ENCODE assay signal across 8 mouse cellular contexts in genomic region chr14:26970439-26970932, GRCm38 (mm10). TPM values are rescaled to one million over a fixed set of nuclear protein-coding genes. Genes with fewer than 3 reads are reported as not detected.
DNase-seq lines count a peak whose midpoint lies in the region; ATAC-seq and TF ChIP-seq lines count a peak whose summit lies in the region.

No protein-coding gene starts in this region.

- H3K4me1 ChIP-seq in G1E (ENCODE audit: insufficient read depth, low read depth, low read length): peaks cover 22% of the 10 kb centered on the region
- H3K4me1 ChIP-seq in cerebellum, adult 2 months (ENCODE audit: control insufficient read depth, insufficient read depth, low read length): peaks cover 3% of the 10 kb centered on the region; the same call in 1 of the 2 replicates
- peaks cover 14% of the 10 kb centered on the region for H3K4me1 ChIP-seq in forebrain, postnatal 0 days (ENCODE audit: insufficient read depth)
- peaks cover 5% of the 10 kb centered on the region; the same call in 1 of the 2 replicates for H3K4me1 ChIP-seq in lung, embryonic 16.5 days (replicated peaks; ENCODE audit: control insufficient read depth, insufficient read depth, low read length)

- H3K4me2 ChIP-seq in forebrain, postnatal 0 days (ENCODE audit: low read depth): peak overlapping the region; percentile 64
- H3K4me2 ChIP-seq in lung, embryonic 16.5 days (ENCODE audit: low read depth, low read length): peak overlapping the region; percentile 80

- peak; percentile 97 for DNase-seq in G1E (ENCODE audit: low spot score)
- DNase-seq in cerebellum, adult 2 months: peak; percentile 96 to 98
- peak; percentile 97 for DNase-seq in forebrain, postnatal 0 days
- DNase-seq in heart, postnatal 4 days: peak; percentile 99
- peak; percentile 81 for DNase-seq in layer of hippocampus, adult 9-10 months (ENCODE audit: low spot score)
- DNase-seq in ovary, postnatal 10 days (ENCODE audit: low spot score): peak; percentile 99
- peak; percentile 93 to 99 for DNase-seq in thymus, postnatal 10 days (ENCODE audit: low spot score in 2 of 2)

- peak overlapping the region; percentile 78 for H3K27ac ChIP-seq in cerebellum, adult 2 months (ENCODE audit: insufficient read depth, low read length)
- H3K27ac ChIP-seq in forebrain, postnatal 0 days (ENCODE audit: low read depth, low read length): peak overlapping the region; percentile 91
- peak overlapping the region; percentile 84 for H3K27ac ChIP-seq in lung, embryonic 16.5 days (ENCODE audit: low read length)

- peaks cover 32% of the 10 kb centered on the region for H3K27me3 ChIP-seq in G1E (ENCODE audit: insufficient read depth, low read length)
- H3K27me3 ChIP-seq in cerebellum, adult 2 months (ENCODE audit: control insufficient read depth, insufficient read depth, low read length): no peaks in the 10 kb centered on the region
- H3K27me3 ChIP-seq in forebrain, postnatal 0 days (ENCODE audit: insufficient read depth, low read length): no peaks in the 10 kb centered on the region
- H3K27me3 ChIP-seq in lung, embryonic 16.5 days (ENCODE audit: control insufficient read depth, insufficient read depth, low read depth, low read length): no peaks in the 10 kb centered on the region

- peak overlapping the region; percentile 97 for H3K9ac ChIP-seq in forebrain, postnatal 0 days
- H3K9ac ChIP-seq in lung, embryonic 16.5 days (ENCODE audit: low read length): peak overlapping the region; percentile 93

- peak; percentile 98 for ATAC-seq in G1E (ENCODE audit: extremely low read depth, insufficient number of reproducible peaks, low FRiP score, poor library complexity, severe bottlenecking)
- peak; percentile 99 for ATAC-seq in forebrain, postnatal 0 days
- ATAC-seq in lung, embryonic 16.5 days (ENCODE audit: low read depth): peak; percentile 99

- 1% methylated on average over 51 of the region's 53 CpGs for WGBS in cerebellum, adult 2 months
- WGBS in forebrain, postnatal 0 days: under 1% methylated on average over 52 of the region's 53 CpGs
- WGBS in lung, embryonic 16.5 days: 0% methylated on average over 48 of the region's 53 CpGs

- no peaks in the 10 kb centered on the region for H3K9me3 ChIP-seq in G1E (replicated peaks)
- H3K9me3 ChIP-seq in forebrain, postnatal 0 days (ENCODE audit: low read length): no peaks in the 10 kb centered on the region
- no peaks in the 10 kb centered on the region for H3K9me3 ChIP-seq in lung, embryonic 16.5 days (ENCODE audit: control insufficient read depth, low read length)

- TF ChIP-seq CTCF in G1E (IDR thresholded peaks at IDR 0.05; ENCODE audit: low read depth, low read length): no peak
- no peak for TF ChIP-seq CTCF in cerebellum, adult 2 months (IDR thresholded peaks at IDR 0.05; ENCODE audit: borderline replicate concordance, insufficient read depth, low read depth, low read length)
- no peak; the same call in 1 of the 2 replicates for TF ChIP-seq CTCF in forebrain, postnatal 0 days (IDR thresholded peaks at IDR 0.05; ENCODE audit: low read depth)

- TF ChIP-seq POLR2A in cerebellum, adult 2 months (IDR thresholded peaks at IDR 0.05; ENCODE audit: borderline replicate concordance, insufficient read depth, low read length): peak; percentile 85

- peak overlapping the region; percentile 87 for H3K4me3 ChIP-seq in G1E (ENCODE audit: low read depth, low read length)
- peak overlapping the region; percentile 97 for H3K4me3 ChIP-seq in cerebellum, adult 2 months (replicated peaks; ENCODE audit: insufficient read depth, low read depth, low read length)
- peak overlapping the region; percentile 99 for H3K4me3 ChIP-seq in forebrain, postnatal 0 days (ENCODE audit: low read depth, low read length)
- H3K4me3 ChIP-seq in lung, embryonic 16.5 days (ENCODE audit: low read length): peak overlapping the region; percentile 95

- H3K36me3 ChIP-seq in G1E (replicated peaks): no peaks in the 10 kb centered on the region
- H3K36me3 ChIP-seq in forebrain, postnatal 0 days (ENCODE audit: insufficient read depth): no peaks in the 10 kb centered on the region
- no peaks in the 10 kb centered on the region for H3K36me3 ChIP-seq in lung, embryonic 16.5 days (ENCODE audit: control insufficient read depth, insufficient read depth, low read length)

RNA-seq across cellular contexts. Expression of gene Appl1, which starts 0.5 kb away (rescaled TPM):
- 21.4 and 32.8 TPM in 2 replicates for total RNA-seq in G1E (2014; fragmentation: Nextera tagmentation)
- 8.0 and 10.0 TPM in 2 replicates for total RNA-seq in G1E (2017)
- polyA plus RNA-seq in G1E (2012): 1.1 and 1.9 TPM in 2 replicates
- 28.4 and 31.3 TPM in 2 replicates for polyA plus RNA-seq in cerebellum, adult 2 months (2012; rRNA removed)
- 74.8 and 81.2 TPM in 2 replicates for total RNA-seq in forebrain, postnatal 0 days (2014; rRNA removed)
- polyA plus RNA-seq in forebrain, postnatal 0 days (2015; fragmentation: Nextera tagmentation; extraction: Ambion mirVana): 52.7 and 63.9 TPM in 2 replicates
- total RNA-seq in heart, postnatal 4 days (2021): 10 to 100 TPM; 26.9 to 28.9 TPM
- polyA plus RNA-seq in lung, embryonic 16.5 days (2015; fragmentation: Nextera tagmentation; extraction: Ambion mirVana): 28.4 and 33.2 TPM in 2 replicates

RNA-seq across cellular contexts. Expression of gene Hesx1, which starts 23.7 kb away (rescaled TPM):
- total RNA-seq in G1E (2014; fragmentation: Nextera tagmentation): not detected in 2 replicates
- 0.41 TPM in 1 of 2 replicates, not detected in the other for total RNA-seq in G1E (2017)
- not detected in 2 replicates for polyA plus RNA-seq in G1E (2012)
- polyA plus RNA-seq in cerebellum, adult 2 months (2012; rRNA removed): not detected in 2 replicates
- not detected in 2 replicates for total RNA-seq in forebrain, postnatal 0 days (2014; rRNA removed)
- not detected in 2 replicates for polyA plus RNA-seq in forebrain, postnatal 0 days (2015; fragmentation: Nextera tagmentation; extraction: Ambion mirVana)
- total RNA-seq in heart, postnatal 4 days (2021): under 1 TPM in 1 of 2 experiments, not detected in 1; 0.23 TPM
- polyA plus RNA-seq in lung, embryonic 16.5 days (2015; fragmentation: Nextera tagmentation; extraction: Ambion mirVana): not detected in 2 replicates

Comparison
In these comparisons a context has a peak if more than half of its experiments do, and no peak if none do; other contexts are left out.
1. Peak in every context shown above with its lines: DNase-seq, ATAC-seq, H3K4me3 ChIP-seq and H3K27ac ChIP-seq.
2. RNA of gene Appl1, which starts 0.5 kb away (polyA plus RNA-seq): 52.7 to 63.9 TPM in forebrain, postnatal 0 days, 28.4 to 33.2 TPM in lung, embryonic 16.5 days and 28.4 to 31.3 TPM in cerebellum, adult 2 months; 1.1 to 1.9 TPM in G1E; every median in the first group is over 10 times any median in the second.